Mouse (Mus musculus) kidney, postnatal 14 days (tissue): Measurements from ENCODE around the gene Usb1.
"Not testable (repeated sequence)": the region's sequence is repeated elsewhere in the genome, so short reads cannot be mapped to it uniquely, and the experiment has no call there.

ENCODE experiments used
- DNase-seq: peaks from one replicate; pipeline ENCODE4 v3.0.0; 2022; ENCODE audit warnings: mixed read lengths

Usb1 gene

GRCm38 (mm10) chr8:95375374-95375930, 43.4 kb downstream of the Usb1 start:
- DNase-seq, result no peak

GRCm38 (mm10) chr8:95376309-95376999, 44.4 kb downstream of the Usb1 start:
- no peak for DNase-seq

GRCm38 (mm10) chr8:95377101-95377500, 45.0 kb downstream of the Usb1 start:
- DNase-seq, result no peak

- DNase-seq, result peak; percentile 62
Measured at GRCm38 (mm10) chr8:95377863-95378291, 45.8 kb downstream of the Usb1 start.

GRCm38 (mm10) chr8:95378928-95379327, 46.8 kb downstream of the Usb1 start:
- DNase-seq, result not testable (repeated sequence)

- no peak for DNase-seq
Measured at GRCm38 (mm10) chr8:95380953-95381352, 48.9 kb downstream of the Usb1 start.

- DNase-seq, result no peak
Measured at GRCm38 (mm10) chr8:95381595-95381994, 49.5 kb downstream of the Usb1 start.

GRCm38 (mm10) chr8:95384501-95384900, 52.4 kb downstream of the Usb1 start:
- DNase-seq, result no peak

GRCm38 (mm10) chr8:95386037-95386436, 54.0 kb downstream of the Usb1 start:
- DNase-seq, result no peak

GRCm38 (mm10) chr8:95387221-95387620, 55.1 kb downstream of the Usb1 start:
- DNase-seq, result no peak

GRCm38 (mm10) chr8:95387936-95388335, 55.9 kb downstream of the Usb1 start:
- no peak for DNase-seq

GRCm38 (mm10) chr8:95390312-95390711, 58.2 kb downstream of the Usb1 start:
- DNase-seq, result no peak

GRCm38 (mm10) chr8:95391101-95391500, 59.0 kb downstream of the Usb1 start:
- DNase-seq, result no peak

- peak; percentile 64 for DNase-seq
Measured at GRCm38 (mm10) chr8:95392604-95393003, 60.5 kb downstream of the Usb1 start.

GRCm38 (mm10) chr8:95395186-95395918, 63.3 kb downstream of the Usb1 start:
- no peak for DNase-seq

GRCm38 (mm10) chr8:95396752-95397151, 64.7 kb downstream of the Usb1 start:
- no peak for DNase-seq
